In genomic region chr11:62916765-62917164, GRCm38 (mm10) we compare ENCODE assay signal across 29 mouse cellular contexts. TPM values are rescaled to one million over a fixed set of nuclear protein-coding genes. Genes with fewer than 3 reads are reported as not detected.
DNase-seq lines count a peak whose midpoint lies in the region; ATAC-seq lines count a peak whose summit lies in the region.
"Had no signal": no experiment of that assay in that cellular context is flagged by ENCODE, and none has a peak within 500 bp of the region (broad histone marks: within the 10 kb centered on the region; RNA-seq: fewer than 3 reads in every experiment).

No protein-coding gene starts in this region.

- H3K27me3 ChIP-seq in liver, embryonic 11.5 days (replicated peaks; ENCODE audit: control insufficient read depth, insufficient read depth, low read length): no peaks in the 10 kb centered on the region
- H3K27me3 ChIP-seq in liver, embryonic 15.5 days: no peaks in the 10 kb centered on the region
- no peaks in the 10 kb centered on the region for H3K27me3 ChIP-seq in midbrain, embryonic 16.5 days (ENCODE audit: control insufficient read depth, insufficient read depth, low read depth, low read length)
- H3K27me3 ChIP-seq: CH12.LX; embryonic facial prominence, embryonic 13.5 days; forebrain, embryonic 12.5 days; forebrain, embryonic 15.5 days; hindbrain, embryonic 13.5 days had no signal

- no peak overlapping the region for H3K27ac ChIP-seq in liver, embryonic 11.5 days (ENCODE audit: low read depth, low read length)
- no peak overlapping the region for H3K27ac ChIP-seq in liver, embryonic 15.5 days (replicated peaks)
- H3K27ac ChIP-seq in midbrain, embryonic 16.5 days (ENCODE audit: low read length): no peak overlapping the region
- H3K27ac ChIP-seq: embryonic facial prominence, embryonic 10.5 days; embryonic facial prominence, embryonic 13.5 days; forebrain, embryonic 12.5 days; forebrain, embryonic 15.5 days; hindbrain, embryonic 10.5 days; hindbrain, embryonic 13.5 days had no signal

- DNase-seq in liver (peak; percentile 16), NIH3T3 (ENCODE audit: low read depth) (peak; percentile 25)
- DNase-seq in liver, embryonic 11.5 days (ENCODE audit: low spot score): no peak
- DNase-seq in adrenal gland, adult (ENCODE audit: inconsistent age in 2 of 2, low spot score in 1 of 2): no peak
- DNase-seq: adrenal gland, adult 8-10 months; adrenal gland, postnatal 25 days; B cell, adult 2 months; cerebellum, adult 11-12 months; cerebellum, adult 8-10 months; cerebellum, postnatal 10 days; cerebellum, postnatal 36 days; embryo, embryonic 11 days; gastrocnemius, postnatal 25 days; heart, postnatal 36 days had no signal

- H3K4me3 ChIP-seq in liver, embryonic 11.5 days (ENCODE audit: low read depth, low read length): no peak overlapping the region
- H3K4me3 ChIP-seq in liver, embryonic 15.5 days (replicated peaks): no peak overlapping the region
- H3K4me3 ChIP-seq in midbrain, embryonic 16.5 days (ENCODE audit: low read depth, low read length): no peak overlapping the region
- H3K4me3 ChIP-seq: embryonic facial prominence, embryonic 10.5 days; embryonic facial prominence, embryonic 13.5 days; erythroblast, embryonic 14.5 days; forebrain, embryonic 12.5 days; forebrain, embryonic 15.5 days; hindbrain, embryonic 10.5 days; hindbrain, embryonic 13.5 days had no signal

- no peak overlapping the region for H3K9ac ChIP-seq in liver, embryonic 11.5 days (ENCODE audit: low read depth, low read length)
- no peak overlapping the region for H3K9ac ChIP-seq in liver, embryonic 15.5 days
- no peak overlapping the region for H3K9ac ChIP-seq in midbrain, embryonic 16.5 days (ENCODE audit: low read depth, low read length)
- H3K9ac ChIP-seq: embryonic facial prominence, embryonic 13.5 days; forebrain, embryonic 12.5 days; forebrain, embryonic 15.5 days; hindbrain, embryonic 13.5 days had no signal

- peaks cover 2% of the 10 kb centered on the region; the same call in 1 of the 2 replicates for H3K4me1 ChIP-seq in liver, embryonic 11.5 days (replicated peaks; ENCODE audit: control insufficient read depth, insufficient read depth, low read length)
- H3K4me1 ChIP-seq in liver, embryonic 15.5 days (replicated peaks): 0 out of 2 replicates have a peak, but pooled peaks cover 5% of the 10 kb centered on the region
- H3K4me1 ChIP-seq in midbrain, embryonic 16.5 days (ENCODE audit: control insufficient read depth, insufficient read depth, low read length): no peaks in the 10 kb centered on the region

- ATAC-seq in liver, embryonic 11.5 days (replicated peaks; ENCODE audit: low FRiP score): no peak
- ATAC-seq in liver, embryonic 15.5 days (ENCODE audit: insufficient read depth): peak; percentile 40; the same call in 1 of the 2 replicates
- ATAC-seq in midbrain, embryonic 16.5 days: no peak
- ATAC-seq: forebrain, embryonic 15.5 days; hindbrain, embryonic 16.5 days had no signal

- 31% methylated on average over 2 of the region's 2 CpGs for WGBS in liver, embryonic 11.5 days
- 5% methylated on average over 2 of the region's 2 CpGs for WGBS in liver, embryonic 15.5 days (ENCODE audit: insufficient replicate concordance)
- 49% methylated on average over 2 of the region's 2 CpGs for WGBS in midbrain, embryonic 16.5 days

- H3K36me3 ChIP-seq in liver, embryonic 11.5 days (ENCODE audit: control insufficient read depth, insufficient read depth, low read length): no peaks in the 10 kb centered on the region
- H3K36me3 ChIP-seq in liver, embryonic 15.5 days (replicated peaks): no peaks in the 10 kb centered on the region
- H3K36me3 ChIP-seq in midbrain, embryonic 16.5 days (ENCODE audit: control insufficient read depth, insufficient read depth, low read length): no peaks in the 10 kb centered on the region
- H3K36me3 ChIP-seq: embryonic facial prominence, embryonic 10.5 days; embryonic facial prominence, embryonic 13.5 days; forebrain, embryonic 12.5 days; forebrain, embryonic 15.5 days; G1E; hindbrain, embryonic 10.5 days; hindbrain, embryonic 13.5 days had no signal

- H3K4me2 ChIP-seq in liver, embryonic 11.5 days: no peak overlapping the region
- no peak overlapping the region for H3K4me2 ChIP-seq in liver, embryonic 15.5 days
- no peak overlapping the region for H3K4me2 ChIP-seq in midbrain, embryonic 16.5 days (ENCODE audit: low read length)
- H3K4me2 ChIP-seq: embryonic facial prominence, embryonic 13.5 days; forebrain, embryonic 12.5 days; forebrain, embryonic 15.5 days; heart, embryonic 11.5 days; hindbrain, embryonic 13.5 days had no signal

- no peaks in the 10 kb centered on the region for H3K9me3 ChIP-seq in liver, embryonic 11.5 days (ENCODE audit: control insufficient read depth, low read length)
- no peaks in the 10 kb centered on the region for H3K9me3 ChIP-seq in liver, embryonic 15.5 days (replicated peaks)
- no peaks in the 10 kb centered on the region for H3K9me3 ChIP-seq in midbrain, embryonic 16.5 days (replicated peaks; ENCODE audit: control insufficient read depth, low read length, poor library complexity, severe bottlenecking)
- H3K9me3 ChIP-seq: embryonic facial prominence, embryonic 10.5 days; embryonic facial prominence, embryonic 13.5 days; forebrain, embryonic 15.5 days; G1E; hindbrain, embryonic 13.5 days had no signal

RNA-seq across cellular contexts. Expression of gene Cdrt4, which starts 34.2 kb away (rescaled TPM):
- polyA plus RNA-seq in liver, embryonic 11.5 days (2014; fragmentation: Nextera tagmentation; extraction: Ambion mirVana): 0.26 TPM in 1 of 2 replicates, not detected in the other
- not detected in 2 replicates for polyA plus RNA-seq in liver, embryonic 15.5 days (2015; fragmentation: Nextera tagmentation; extraction: Ambion mirVana)
- polyA plus RNA-seq in midbrain, embryonic 16.5 days (2015; fragmentation: Nextera tagmentation; extraction: Ambion mirVana): not detected in 2 replicates
- polyA plus RNA-seq: cortical plate, adult 2 months; erythroblast, embryonic 14.5 days; forebrain, embryonic 12.5 days; forebrain, embryonic 15.5 days; G1E; heart, embryonic 11.5 days; heart, embryonic 14.5 days had no signal

RNA-seq across cellular contexts. Expression of gene Tvp23b, which starts 37.5 kb away (rescaled TPM):
- polyA plus RNA-seq in liver, embryonic 11.5 days (2014; fragmentation: Nextera tagmentation; extraction: Ambion mirVana): 49.1 and 53.7 TPM in 2 replicates
- polyA plus RNA-seq in liver, embryonic 15.5 days (2015; fragmentation: Nextera tagmentation; extraction: Ambion mirVana): 27.0 and 29.6 TPM in 2 replicates
- 63.9 and 68.0 TPM in 2 replicates for polyA plus RNA-seq in midbrain, embryonic 16.5 days (2015; fragmentation: Nextera tagmentation; extraction: Ambion mirVana)
- polyA plus RNA-seq: erythroblast, embryonic 14.5 days had no signal

Comparison
In these comparisons a context has a peak if more than half of its experiments do, and no peak if none do; other contexts are left out.
1. DNase-seq: peak in liver (single experiment) and NIH3T3 (single experiment); none in liver, embryonic 11.5 days (single experiment) and adrenal gland, adult (0 of 2).